In genomic region chr3:132037670-132038069, GRCm38 (mm10) we compare ENCODE assay signal across 15 mouse cellular contexts. TPM values are rescaled to one million over a fixed set of nuclear protein-coding genes. Genes with fewer than 3 reads are reported as not detected.
DNase-seq lines count a peak whose midpoint lies in the region; ATAC-seq lines count a peak whose summit lies in the region.
"Had no signal": no experiment of that assay in that cellular context is flagged by ENCODE, and none has a peak within 500 bp of the region (broad histone marks: within the 10 kb centered on the region; RNA-seq: fewer than 3 reads in every experiment).

No protein-coding gene starts in this region.

- no peaks in the 10 kb centered on the region for H3K36me3 ChIP-seq in heart, embryonic 12.5 days
- H3K36me3 ChIP-seq: midbrain, embryonic 15.5 days; neural tube, embryonic 15.5 days had no signal

- DNase-seq in heart, postnatal 4 days: no peak
- peak; percentile 25 for DNase-seq in 3T3-L1 (ENCODE audit: low read depth, low spot score)
- DNase-seq in Muller cell, postnatal 12 days (ENCODE audit: inconsistent ontology term): peak; percentile 31
- no peak for DNase-seq in right cerebral cortex, postnatal 14 days
- no peak for DNase-seq in layer of hippocampus, adult 11-12 months (ENCODE audit: low spot score)
- no peak for DNase-seq in right cerebral cortex, adult 18-20 months
- DNase-seq: cerebellum, adult 11-12 months; embryo, embryonic 11 days had no signal

- no peaks in the 10 kb centered on the region for H3K4me1 ChIP-seq in heart, embryonic 12.5 days (replicated peaks)

- no peaks in the 10 kb centered on the region for H3K9me3 ChIP-seq in heart, embryonic 12.5 days (replicated peaks)
- H3K9me3 ChIP-seq: midbrain, embryonic 15.5 days; neural tube, embryonic 15.5 days had no signal

- H3K4me2 ChIP-seq in heart, embryonic 12.5 days: peak overlapping the region; percentile 21; the same call in 1 of the 2 replicates
- H3K4me2 ChIP-seq: midbrain, embryonic 15.5 days; neural tube, embryonic 15.5 days had no signal

- no peak overlapping the region for H3K4me3 ChIP-seq in heart, embryonic 12.5 days
- H3K4me3 ChIP-seq: layer of hippocampus, adult 2 months; midbrain, embryonic 15.5 days; neural tube, embryonic 15.5 days had no signal

- WGBS in heart, embryonic 12.5 days: 32% methylated on average over 10 of the region's 10 CpGs

- no peak for ATAC-seq in heart, embryonic 12.5 days (ENCODE audit: insufficient number of reproducible peaks, low FRiP score)
- peak; percentile 38 to 47 for ATAC-seq in hematopoietic stem cell, adult 5-6 weeks (replicated peaks in 1 of 2; ENCODE audit: insufficient read depth in 1 of 2, low FRiP score in 2 of 2, low TSS enrichment in 1 of 2, low read depth in 1 of 2, poor library complexity in 2 of 2, severe bottlenecking in 2 of 2)
- ATAC-seq: inflammation-experienced regulatory T-cells, adult 6 months; lung, postnatal 0 days; midbrain, embryonic 15.5 days had no signal

- H3K27ac ChIP-seq in heart, embryonic 12.5 days (ENCODE audit: poor library complexity, severe bottlenecking): no peak overlapping the region
- H3K27ac ChIP-seq: layer of hippocampus, adult 2 months; midbrain, embryonic 15.5 days; neural tube, embryonic 15.5 days had no signal

- H3K27me3 ChIP-seq in heart, embryonic 12.5 days (replicated peaks): no peaks in the 10 kb centered on the region
- H3K27me3 ChIP-seq: midbrain, embryonic 15.5 days; neural tube, embryonic 15.5 days had no signal

- no peak overlapping the region for H3K9ac ChIP-seq in heart, embryonic 12.5 days
- H3K9ac ChIP-seq: midbrain, embryonic 15.5 days; neural tube, embryonic 15.5 days had no signal

RNA-seq across cellular contexts. Expression of gene Dkk2, which starts 47.4 kb away (rescaled TPM):
- polyA plus RNA-seq in heart, embryonic 12.5 days (2016; fragmentation: Nextera tagmentation; extraction: Ambion mirVana): 1.8 and 2.0 TPM in 2 replicates
- total RNA-seq in heart, postnatal 4 days (2021): under 1 TPM; 0.45 to 0.81 TPM
- not detected in 2 replicates for total RNA-seq in hematopoietic stem cell, adult 5-6 weeks (2017)

Comparison
In these comparisons a context has a peak if more than half of its experiments do, and no peak if none do; other contexts are left out.
1. DNase-seq: peak in 3T3-L1 (single experiment) and Muller cell, postnatal 12 days (single experiment); none in heart, postnatal 4 days (single experiment), right cerebral cortex, postnatal 14 days (single experiment), layer of hippocampus, adult 11-12 months (single experiment) and right cerebral cortex, adult 18-20 months (single experiment).